Mouse (Mus musculus): ENCODE results near the gene Slc38a9.
"Not testable (repeated sequence)": the region's sequence is repeated elsewhere in the genome, so short reads cannot be mapped to it uniquely, and the experiment has no call there.

Gene Slc38a9

GRCm38 (mm10) chr13:112686155-112686554 is 25.6 kb downstream of the Slc38a9 start:
- DNase-seq = no peak

GRCm38 (mm10) chr13:112692870-112693553 is 32.5 kb downstream of the Slc38a9 start:
- no peak for DNase-seq

- no peak for DNase-seq
Measured at GRCm38 (mm10) chr13:112695526-112696240, 35.1 kb downstream of the Slc38a9 start.

GRCm38 (mm10) chr13:112701256-112701655 is 40.7 kb downstream of the Slc38a9 start:
- no peak for DNase-seq

- no peak for DNase-seq
Measured at GRCm38 (mm10) chr13:112706351-112706750, 45.8 kb downstream of the Slc38a9 start.

GRCm38 (mm10) chr13:112720078-112720736 is 59.7 kb downstream of the Slc38a9 start:
- no peak for DNase-seq

GRCm38 (mm10) chr13:112721946-112722729 is 61.6 kb downstream of the Slc38a9 start:
- DNase-seq = peak; percentile 22

- not testable (repeated sequence) for DNase-seq
Measured at GRCm38 (mm10) chr13:112724260-112724659, 63.7 kb downstream of the Slc38a9 start.

GRCm38 (mm10) chr13:112726002-112726401 is 65.5 kb downstream of the Slc38a9 start:
- no peak for DNase-seq

- DNase-seq = no peak
Measured at GRCm38 (mm10) chr13:112733311-112733710, 72.8 kb downstream of the Slc38a9 start.

- DNase-seq = no peak
Measured at GRCm38 (mm10) chr13:112734906-112735713, 74.6 kb downstream of the Slc38a9 start.

- DNase-seq = no peak
Measured at GRCm38 (mm10) chr13:112736407-112736806, 75.9 kb downstream of the Slc38a9 start.

- DNase-seq = no peak
Measured at GRCm38 (mm10) chr13:112737110-112737509, 76.6 kb downstream of the Slc38a9 start.

- no peak for DNase-seq
Measured at GRCm38 (mm10) chr13:112738005-112738404, 77.5 kb downstream of the Slc38a9 start.

GRCm38 (mm10) chr13:112740073-112740472 is 79.5 kb downstream of the Slc38a9 start:
- no peak for DNase-seq

GRCm38 (mm10) chr13:112742076-112742830 is 81.7 kb downstream of the Slc38a9 start:
- no peak for DNase-seq

GRCm38 (mm10) chr13:112743647-112744046 is 83.1 kb downstream of the Slc38a9 start:
- DNase-seq = no peak

GRCm38 (mm10) chr13:112744061-112744849 is 83.7 kb downstream of the Slc38a9 start:
- DNase-seq = no peak

GRCm38 (mm10) chr13:112745936-112746694 is 85.6 kb downstream of the Slc38a9 start:
- DNase-seq = no peak

GRCm38 (mm10) chr13:112746695-112747055 is 86.1 kb downstream of the Slc38a9 start:
- no peak for DNase-seq

Measured in right cerebral cortex, postnatal 14 days (tissue).